Mouse (Mus musculus) small intestine, adult 2 months (tissue): ENCODE results near the gene Acsl6.
A peak's percentile ranks its signal among the peaks of the same experiment; 100 is the strongest.

Experiments
- CTCF ChIP-seq: fragments of 200-500 bp; IDR thresholded peaks from 2 replicates; pipeline ENCODE4 v1.5.1; 2012; ENCODE audit warnings: low read depth, mild to moderate bottlenecking, control low read depth, inconsistent platforms, low read length, moderate library complexity, mixed read lengths; ENCODE audit not compliant: insufficient replicate concordance, insufficient read length; ENCODE audit errors: extremely low read depth
- POLR2A ChIP-seq: fragments of 200-500 bp; IDR thresholded peaks from 2 replicates; pipeline ENCODE4 v1.6.1; 2012; ENCODE audit warnings: low read depth, mild to moderate bottlenecking, control low read depth, inconsistent platforms, low read length, moderate library complexity

- TF ChIP-seq CTCF (peak; percentile 14; the same call in 1 of the 2 replicates), POLR2A (no peak)
These were observed 40.1 kb upstream of the Acsl6 start for GRCm38 (mm10) chr11:54263405-54264031.
